Mouse (Mus musculus): ENCODE measurements around the gene Casz1. TPM values are rescaled to one million over a fixed set of nuclear protein-coding genes. Genes with fewer than 3 reads are reported as not detected.

Casz1 gene
- polyA plus RNA-seq, 1 experiment from 2014 or later, result 5.6 TPM

- Histone ChIP-seq H3K27me3 (replicated peaks; ENCODE audit: control insufficient read depth, insufficient read depth, low read length) (0 out of 2 replicates have a peak, but pooled peaks cover 9% of the 10 kb centered on the region), H3K4me2 (replicated peaks; ENCODE audit: low read depth) (no peak overlapping the region), H3K4me1 (replicated peaks; ENCODE audit: control insufficient read depth, insufficient read depth, low read length) (no peaks in the 10 kb centered on the region), H3K36me3 (ENCODE audit: control insufficient read depth, insufficient read depth) (no peaks in the 10 kb centered on the region), H3K9ac (ENCODE audit: low read depth, low read length) (no peak overlapping the region), H3K27ac (ENCODE audit: low read depth, low read length) (no peak overlapping the region), H3K4me3 (ENCODE audit: low read depth, low read length) (no peak overlapping the region), H3K9me3 (ENCODE audit: control insufficient read depth) (no peaks in the 10 kb centered on the region)
- WGBS, result 41% methylated on average over 8 of the region's 9 CpGs
- ATAC-seq, result no peak
- 0 out of 2 replicates have a peak, but pooled peaks have one; percentile 4 for TF ChIP-seq CTCF (IDR thresholded peaks at IDR 0.05; ENCODE audit: low read depth)
Measured at GRCm38 (mm10) chr4:148846203-148846602, 42.0 kb downstream of the Casz1 start.

DNA sequence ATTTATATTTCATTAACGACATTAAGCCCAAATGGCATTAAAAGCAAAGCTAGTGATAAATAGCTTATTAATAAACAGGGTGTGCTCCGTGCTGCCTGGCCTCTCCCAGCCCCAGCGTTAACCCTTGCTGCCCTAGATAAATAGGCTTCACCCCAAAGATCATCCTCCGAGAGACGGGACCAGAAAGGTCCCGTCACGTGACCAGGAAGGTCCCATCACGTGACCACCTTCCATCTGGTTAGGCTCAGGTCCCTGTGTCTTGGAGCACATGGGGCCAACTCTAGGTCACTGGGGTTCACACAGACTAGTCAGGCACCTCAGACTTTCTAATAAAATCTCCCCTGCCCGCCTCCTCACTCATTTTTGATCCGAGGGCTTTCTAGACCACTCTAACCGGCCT lies 42.5 kb downstream of the Casz1 start:
- H3K9me3 ChIP-seq (ENCODE audit: control insufficient read depth), result no peaks in the 10 kb centered on the region
- 69% methylated on average over 11 of the region's 11 CpGs for WGBS
- ATAC-seq, result no peak
- H3K9ac ChIP-seq (ENCODE audit: low read depth, low read length), result no peak overlapping the region
- no peak overlapping the region for H3K4me3 ChIP-seq (ENCODE audit: low read depth, low read length)
- no peaks in the 10 kb centered on the region for H3K4me1 ChIP-seq (replicated peaks; ENCODE audit: control insufficient read depth, insufficient read depth, low read length)
- no peak overlapping the region for H3K4me2 ChIP-seq (replicated peaks; ENCODE audit: low read depth)
- no peak for TF ChIP-seq CTCF (IDR thresholded peaks at IDR 0.05; ENCODE audit: low read depth)
- 0 out of 2 replicates have a peak, but pooled peaks cover 8% of the 10 kb centered on the region for H3K27me3 ChIP-seq (replicated peaks; ENCODE audit: control insufficient read depth, insufficient read depth, low read length)
- H3K27ac ChIP-seq (ENCODE audit: low read depth, low read length), result no peak overlapping the region
- H3K36me3 ChIP-seq (ENCODE audit: control insufficient read depth, insufficient read depth), result no peaks in the 10 kb centered on the region

- Histone ChIP-seq H3K4me1 (replicated peaks; ENCODE audit: control insufficient read depth, insufficient read depth, low read length) (no peaks in the 10 kb centered on the region), H3K4me3 (ENCODE audit: low read depth, low read length) (no peak overlapping the region), H3K27me3 (replicated peaks; ENCODE audit: control insufficient read depth, insufficient read depth, low read length) (0 out of 2 replicates have a peak, but pooled peaks cover 3% of the 10 kb centered on the region), H3K9me3 (ENCODE audit: control insufficient read depth) (no peaks in the 10 kb centered on the region), H3K9ac (ENCODE audit: low read depth, low read length) (no peak overlapping the region), H3K27ac (ENCODE audit: low read depth, low read length) (no peak overlapping the region), H3K36me3 (ENCODE audit: control insufficient read depth, insufficient read depth) (no peaks in the 10 kb centered on the region), H3K4me2 (replicated peaks; ENCODE audit: low read depth) (no peak overlapping the region)
- ATAC-seq, result no peak
- TF ChIP-seq CTCF (IDR thresholded peaks at IDR 0.05; ENCODE audit: low read depth), result no peak
- 86% methylated on average over 9 of the region's 9 CpGs for WGBS
Measured at GRCm38 (mm10) chr4:148847636-148848035, 43.4 kb downstream of the Casz1 start.

DNA sequence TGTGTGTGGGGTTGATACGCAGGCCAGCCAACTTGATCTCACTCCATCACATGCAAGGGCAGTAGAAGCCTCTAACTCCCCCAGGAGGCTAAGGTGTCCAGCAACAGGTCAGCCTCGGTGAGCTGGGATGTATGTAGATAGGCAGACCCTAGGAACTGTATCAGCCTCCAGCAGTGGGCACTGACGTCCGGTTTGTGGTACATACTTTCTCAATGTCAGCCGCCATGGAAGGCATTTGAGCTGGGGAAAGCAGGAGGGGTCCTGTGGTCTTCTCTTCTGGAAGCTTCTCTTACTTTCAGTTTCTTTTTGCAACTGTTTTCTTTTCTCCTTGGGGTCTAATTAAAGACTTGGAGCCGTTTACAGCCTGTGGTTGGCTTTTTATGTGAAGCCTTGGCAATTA lies 45.2 kb downstream of the Casz1 start:
- Histone ChIP-seq H3K9ac (ENCODE audit: low read depth, low read length) (no peak overlapping the region), H3K4me2 (replicated peaks; ENCODE audit: low read depth) (no peak overlapping the region), H3K27ac (ENCODE audit: low read depth, low read length) (no peak overlapping the region), H3K36me3 (ENCODE audit: control insufficient read depth, insufficient read depth) (no peaks in the 10 kb centered on the region), H3K4me1 (replicated peaks; ENCODE audit: control insufficient read depth, insufficient read depth, low read length) (no peaks in the 10 kb centered on the region), H3K9me3 (ENCODE audit: control insufficient read depth) (no peaks in the 10 kb centered on the region), H3K27me3 (replicated peaks; ENCODE audit: control insufficient read depth, insufficient read depth, low read length) (no peaks in the 10 kb centered on the region), H3K4me3 (ENCODE audit: low read depth, low read length) (no peak overlapping the region)
- WGBS, result 75% methylated on average over 6 of the region's 6 CpGs
- no peak for ATAC-seq
- TF ChIP-seq CTCF (IDR thresholded peaks at IDR 0.05; ENCODE audit: low read depth), result no peak

DNA sequence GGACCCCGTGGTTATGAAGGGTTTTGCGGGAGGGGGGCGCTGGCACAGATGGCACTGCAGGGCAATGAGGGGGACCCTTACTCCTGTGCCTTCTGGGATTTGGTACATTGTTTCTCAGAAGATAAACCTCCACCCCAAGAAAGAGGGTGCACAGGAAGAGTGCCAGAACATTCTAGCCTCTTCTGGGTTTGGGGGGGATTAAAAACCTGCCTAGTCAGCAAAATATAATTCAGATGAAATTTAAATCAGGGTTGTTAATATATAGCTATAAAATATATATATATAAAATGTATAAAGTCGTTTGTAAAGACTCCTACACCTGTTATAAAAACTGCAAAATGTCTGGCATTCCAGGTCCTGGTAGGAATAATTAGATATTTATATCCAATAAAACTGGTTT lies 48.8 kb downstream of the Casz1 start:
- no peak overlapping the region for H3K4me3 ChIP-seq (ENCODE audit: low read depth, low read length)
- H3K9ac ChIP-seq (ENCODE audit: low read depth, low read length), result no peak overlapping the region
- peaks cover under 1% of the 10 kb centered on the region; the same call in 1 of the 2 replicates for H3K27me3 ChIP-seq (replicated peaks; ENCODE audit: control insufficient read depth, insufficient read depth, low read length)
- no peak overlapping the region for H3K27ac ChIP-seq (ENCODE audit: low read depth, low read length)
- H3K4me2 ChIP-seq (replicated peaks; ENCODE audit: low read depth), result no peak overlapping the region
- H3K4me1 ChIP-seq (replicated peaks; ENCODE audit: control insufficient read depth, insufficient read depth, low read length), result no peaks in the 10 kb centered on the region
- ATAC-seq, result no peak
- no peaks in the 10 kb centered on the region for H3K36me3 ChIP-seq (ENCODE audit: control insufficient read depth, insufficient read depth)
- no peaks in the 10 kb centered on the region for H3K9me3 ChIP-seq (ENCODE audit: control insufficient read depth)
- no peak for TF ChIP-seq CTCF (IDR thresholded peaks at IDR 0.05; ENCODE audit: low read depth)
- 78% methylated on average over 4 of the region's 4 CpGs for WGBS

- Histone ChIP-seq H3K4me2 (replicated peaks; ENCODE audit: low read depth) (no peak overlapping the region), H3K9ac (ENCODE audit: low read depth, low read length) (no peak overlapping the region), H3K27me3 (replicated peaks; ENCODE audit: control insufficient read depth, insufficient read depth, low read length) (peaks cover 7% of the 10 kb centered on the region; the same call in 1 of the 2 replicates), H3K4me3 (ENCODE audit: low read depth, low read length) (no peak overlapping the region), H3K9me3 (ENCODE audit: control insufficient read depth) (no peaks in the 10 kb centered on the region), H3K27ac (ENCODE audit: low read depth, low read length) (no peak overlapping the region), H3K4me1 (replicated peaks; ENCODE audit: control insufficient read depth, insufficient read depth, low read length) (no peaks in the 10 kb centered on the region), H3K36me3 (ENCODE audit: control insufficient read depth, insufficient read depth) (no peaks in the 10 kb centered on the region)
- no peak for TF ChIP-seq CTCF (IDR thresholded peaks at IDR 0.05; ENCODE audit: low read depth)
- 30% methylated on average over 2 of the region's 2 CpGs for WGBS
- ATAC-seq, result no peak
Measured at GRCm38 (mm10) chr4:148854093-148854492, 49.9 kb downstream of the Casz1 start.

GRCm38 (mm10) chr4:148855527-148855926 lies 51.3 kb downstream of the Casz1 start:
- no peak for ATAC-seq
- no peak overlapping the region for H3K4me2 ChIP-seq (replicated peaks; ENCODE audit: low read depth)
- no peaks in the 10 kb centered on the region for H3K36me3 ChIP-seq (ENCODE audit: control insufficient read depth, insufficient read depth)
- H3K27me3 ChIP-seq (replicated peaks; ENCODE audit: control insufficient read depth, insufficient read depth, low read length), result peaks cover 20% of the 10 kb centered on the region; the same call in 1 of the 2 replicates
- no peaks in the 10 kb centered on the region for H3K4me1 ChIP-seq (replicated peaks; ENCODE audit: control insufficient read depth, insufficient read depth, low read length)
- H3K27ac ChIP-seq (ENCODE audit: low read depth, low read length), result no peak overlapping the region
- WGBS, result 79% methylated on average over 5 of the region's 5 CpGs
- H3K9me3 ChIP-seq (ENCODE audit: control insufficient read depth), result no peaks in the 10 kb centered on the region
- no peak overlapping the region for H3K9ac ChIP-seq (ENCODE audit: low read depth, low read length)
- TF ChIP-seq CTCF (IDR thresholded peaks at IDR 0.05; ENCODE audit: low read depth), result no peak
- no peak overlapping the region for H3K4me3 ChIP-seq (ENCODE audit: low read depth, low read length)

Data from intestine, postnatal 0 days (tissue).